Mouse (Mus musculus) kidney, adult 2 months (tissue): ENCODE data around the gene Adamts17.

Source experiments
- CTCF ChIP-seq: fragments of 200-500 bp; conservative IDR thresholded peaks from 2 replicates; pipeline ENCODE4 v1.5.1; 2011; ENCODE audit warnings: low read depth, mild to moderate bottlenecking, control low read depth, low read length, moderate library complexity, mixed read lengths; ENCODE audit not compliant: insufficient read depth, insufficient read length
- POLR2A ChIP-seq: fragments of 200-500 bp; IDR thresholded peaks from one replicate; pipeline ENCODE4 v1.6.1; 2011; ENCODE audit warnings: low read depth, low read length, control low read depth

GRCm38 (mm10) chr7:66955978-66956377, 116.4 kb downstream of the Adamts17 start:
- TF ChIP-seq POLR2A, result no peak
- no peak for TF ChIP-seq CTCF
